Mouse (Mus musculus) monocyte, adult 2 months (primary cell): ENCODE results near the gene Clba1.
"Not testable (repeated sequence)": the region's sequence is repeated elsewhere in the genome, so short reads cannot be mapped to it uniquely, and the experiment has no call there.

Experiments used
- DNase-seq, 2 experiments: peaks; one replicate each; pipeline ENCODE4 v3.0.0; 2022; ENCODE audit warnings: low spot score in 2 of 2, low read depth in 1 of 2

The Clba1 gene

DNA sequence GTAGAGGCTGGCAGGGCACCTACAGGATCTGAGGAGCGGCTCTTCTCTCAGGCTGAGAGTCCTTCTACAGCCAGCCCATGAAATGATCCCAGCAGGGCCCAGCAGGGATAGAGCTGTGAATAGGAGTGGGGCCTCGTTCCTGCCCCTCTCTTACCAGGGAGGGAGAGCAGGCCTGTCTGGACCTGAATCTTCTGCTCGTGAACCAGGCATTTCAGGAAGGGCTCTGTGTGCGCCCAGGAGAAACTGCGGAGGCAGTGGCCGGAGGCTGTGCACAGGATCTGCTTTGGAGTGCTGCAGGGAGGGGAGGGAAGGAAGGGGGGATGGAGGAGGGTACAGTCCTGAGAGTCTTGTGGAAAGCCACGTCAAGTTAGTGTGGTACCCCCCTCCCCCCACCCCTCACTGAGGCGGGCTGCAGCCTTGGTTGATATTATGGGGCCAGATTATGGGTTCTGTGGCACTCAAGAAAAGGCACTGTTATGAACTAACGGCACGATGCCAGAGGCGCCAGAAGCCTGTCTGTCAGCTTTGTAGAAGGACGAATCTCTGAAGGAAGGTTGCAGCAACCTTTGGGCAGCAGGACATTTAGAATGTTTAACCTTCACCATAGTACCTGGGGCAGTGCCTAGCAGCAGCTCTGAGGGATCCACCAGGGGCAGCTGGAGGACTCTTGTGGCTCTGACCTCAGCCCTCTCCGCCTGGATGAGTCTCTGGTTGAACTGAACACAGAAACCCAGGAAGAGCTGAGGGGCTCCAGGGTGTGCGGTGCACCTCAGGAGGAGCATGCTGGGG, 6.1 kb downstream of the Clba1 start:
- no peak for DNase-seq

DNA sequence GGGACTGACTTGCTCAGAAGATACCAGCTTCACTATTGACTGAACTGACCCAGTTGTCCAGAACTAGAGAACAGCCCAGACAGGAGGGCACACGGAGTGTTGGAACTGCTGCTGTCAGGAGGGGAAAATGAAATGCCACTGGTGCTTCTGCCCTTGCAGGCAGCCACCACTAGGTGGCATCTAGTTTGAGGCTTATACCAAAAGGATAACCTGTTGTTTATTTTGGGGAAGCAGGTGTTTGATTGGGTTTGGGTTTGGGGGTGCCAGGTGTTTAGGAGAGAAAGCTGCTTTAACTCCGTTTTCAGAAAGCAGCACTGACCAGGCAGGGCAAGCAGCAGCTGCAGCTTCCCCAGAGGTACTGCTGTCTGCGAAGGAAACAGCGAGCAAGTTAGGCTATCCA, 7.6 kb downstream of the Clba1 start:
- peak in 1 of 2 experiments; percentile 34 for DNase-seq

DNA sequence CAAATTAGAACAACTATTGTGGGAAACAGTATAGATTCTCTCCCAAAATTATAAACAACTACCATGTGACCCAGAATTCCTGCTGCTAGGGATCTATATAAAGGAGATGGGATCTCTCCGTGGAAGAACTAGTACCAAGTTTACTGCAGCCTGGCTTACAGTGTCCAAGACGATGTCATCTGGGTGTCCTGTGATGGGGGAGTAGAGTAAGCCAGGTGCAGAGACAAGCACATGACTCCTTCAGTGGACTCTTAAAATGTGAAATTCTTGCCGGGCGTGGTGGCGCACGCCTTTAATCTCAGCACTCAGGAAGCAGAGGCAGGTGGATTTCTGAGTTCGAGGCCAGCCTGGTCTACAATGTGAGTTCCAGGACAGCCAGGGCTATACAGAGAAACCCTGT, 8.1 kb downstream of the Clba1 start:
- DNase-seq = not testable (repeated sequence)

DNA sequence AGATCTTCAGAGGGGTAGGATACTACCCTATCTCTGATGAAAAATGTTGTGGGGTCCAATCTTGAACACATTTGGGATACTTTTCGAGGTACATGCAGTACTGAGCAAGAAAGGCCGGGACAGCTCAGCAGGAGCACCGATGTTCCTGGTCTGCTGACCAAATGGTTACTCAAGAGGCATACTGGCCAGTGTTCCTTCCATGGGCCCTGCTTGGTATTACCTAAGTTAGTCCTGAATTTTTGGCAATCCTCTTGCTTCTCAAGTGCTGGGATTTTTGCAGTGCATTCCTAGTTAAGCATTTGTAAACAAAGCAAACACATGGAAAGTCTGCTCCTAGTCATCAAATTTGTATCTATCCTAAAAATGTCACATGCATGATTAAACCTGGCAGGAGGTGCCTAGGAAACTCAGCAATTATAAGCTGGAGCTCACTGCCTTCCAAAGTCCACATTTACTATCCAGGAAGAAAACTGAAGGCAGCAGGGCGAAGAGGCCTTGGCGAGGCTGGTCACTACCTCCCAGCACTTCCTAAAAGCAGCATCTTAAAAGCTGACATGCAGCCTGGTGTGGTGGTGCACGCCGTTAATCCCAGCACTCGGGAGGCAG, 10.4 kb downstream of the Clba1 start:
- no peak for DNase-seq

DNA sequence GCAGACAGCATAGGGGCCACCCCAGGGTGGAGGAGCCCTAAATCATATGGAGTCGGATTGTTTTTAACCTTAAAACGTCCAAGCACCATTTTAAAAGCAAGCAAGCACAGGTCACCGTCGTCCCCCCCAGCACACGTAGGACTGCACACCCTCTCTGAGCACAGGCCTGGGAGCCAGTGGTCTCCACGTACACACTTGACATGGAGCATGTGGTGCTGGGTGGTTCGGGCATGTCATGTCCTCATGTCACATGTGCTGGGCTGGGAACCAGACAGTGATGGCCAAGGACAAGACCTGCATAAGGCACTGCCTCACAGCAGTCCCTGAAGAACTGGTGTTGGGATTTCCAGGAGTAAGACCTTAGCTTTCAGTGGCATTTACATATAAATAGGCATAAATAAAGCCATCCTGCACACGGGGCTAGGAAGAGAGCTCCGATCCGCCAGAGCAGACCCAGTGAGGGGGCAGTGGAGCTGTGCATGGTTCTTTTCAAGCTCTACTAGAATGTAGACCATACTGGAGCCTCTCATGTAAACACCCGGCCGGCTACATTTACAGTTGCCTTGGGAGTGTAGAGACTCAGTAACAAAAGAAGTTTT, 11.8 kb downstream of the Clba1 start:
- no peak for DNase-seq

DNA sequence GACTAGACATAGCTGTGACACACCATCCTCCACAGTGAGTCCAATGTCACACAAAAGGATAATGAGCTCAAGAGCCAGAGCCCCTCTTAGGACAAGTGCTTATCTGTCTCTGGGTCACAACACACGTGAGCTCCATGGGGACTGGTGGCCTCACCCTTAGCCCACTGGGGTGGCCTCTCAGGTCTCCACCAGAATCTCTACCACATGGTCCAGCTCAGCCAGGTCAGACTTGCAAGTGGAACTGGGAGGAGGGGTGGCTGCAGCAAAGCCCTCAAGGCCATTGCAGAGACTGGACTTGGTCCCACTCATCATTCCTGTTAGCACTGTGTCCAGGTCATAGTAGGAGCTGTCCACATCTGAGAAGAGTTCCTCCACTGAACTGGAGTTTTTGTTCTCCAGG, 12.5 kb downstream of the Clba1 start:
- no peak for DNase-seq

DNA sequence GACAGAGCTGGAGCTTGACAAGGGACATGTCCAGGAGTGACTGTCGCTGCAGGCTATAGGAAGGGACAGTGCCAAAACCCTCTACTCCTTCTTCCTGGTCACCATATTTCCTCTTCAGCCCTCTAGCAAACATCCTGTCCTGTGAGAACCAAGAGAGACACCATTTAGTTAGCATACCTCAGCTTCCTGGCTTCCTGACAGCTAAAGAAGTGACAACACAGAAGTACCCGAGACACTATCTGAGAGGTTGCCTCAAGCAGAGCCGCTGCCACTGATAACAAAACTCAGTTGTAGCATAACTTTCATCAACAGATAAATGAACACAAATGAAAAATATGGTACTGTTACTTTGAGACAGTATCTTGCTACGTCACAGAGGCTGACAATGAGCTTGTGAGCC, 13.2 kb downstream of the Clba1 start:
- DNase-seq = no peak

DNA sequence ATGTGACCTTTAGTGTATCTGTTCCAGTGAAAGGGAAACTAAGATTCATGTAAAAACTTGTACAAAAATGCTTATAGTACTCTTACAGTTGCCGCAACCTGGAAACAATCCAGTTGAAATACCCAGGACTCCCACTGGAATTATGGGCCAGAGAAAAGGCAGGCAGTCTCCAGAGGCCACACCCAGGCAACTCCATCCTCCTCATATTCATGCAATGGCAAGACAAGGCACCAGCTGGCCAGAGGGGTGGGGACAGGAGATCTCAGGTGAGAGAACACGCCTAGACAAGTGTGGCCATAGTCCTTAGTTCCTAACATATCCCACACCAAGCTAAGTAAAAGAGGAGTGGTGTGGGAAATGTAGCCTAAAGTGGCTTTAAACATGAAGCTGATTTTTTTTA, 13.9 kb downstream of the Clba1 start:
- no peak for DNase-seq

DNA sequence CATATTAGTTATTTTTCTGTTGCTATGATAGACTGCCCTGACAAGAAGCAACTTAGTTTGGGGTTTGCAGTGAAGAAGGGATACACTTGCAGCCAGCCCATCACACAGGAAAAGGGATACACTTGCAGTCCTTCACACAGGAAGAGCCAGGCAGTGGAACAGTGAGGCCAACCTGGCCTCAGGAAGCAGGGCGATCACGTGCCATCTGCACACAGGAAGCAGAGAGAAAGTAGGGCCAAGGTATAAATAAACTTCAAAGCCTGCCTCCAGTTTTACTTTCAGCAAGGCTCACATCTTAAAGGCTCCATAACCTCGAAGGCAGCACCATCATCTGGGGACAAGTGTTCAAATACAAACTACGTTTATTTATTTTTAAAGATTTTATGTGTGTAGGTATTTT, 14.5 kb downstream of the Clba1 start:
- DNase-seq = no peak

DNA sequence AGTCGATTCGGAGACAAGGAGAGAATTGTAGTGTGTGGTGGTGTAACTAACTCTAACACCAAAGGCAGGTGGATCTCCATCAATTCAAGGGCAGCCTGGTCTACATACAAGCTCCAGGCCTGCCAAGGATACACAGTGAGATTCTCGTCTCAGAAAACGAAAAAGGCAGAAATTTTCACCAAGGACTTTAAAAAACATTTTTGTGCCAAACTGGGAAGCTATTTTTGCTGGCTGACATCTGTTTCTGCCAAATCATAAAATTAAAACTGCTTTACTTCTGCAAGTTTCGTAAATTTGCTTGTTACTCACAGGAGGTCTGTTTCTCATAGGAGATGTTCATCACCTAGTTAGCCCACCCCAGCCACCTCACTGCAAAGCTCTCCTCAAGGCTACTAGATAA, 17.2 kb downstream of the Clba1 start:
- no peak for DNase-seq

DNA sequence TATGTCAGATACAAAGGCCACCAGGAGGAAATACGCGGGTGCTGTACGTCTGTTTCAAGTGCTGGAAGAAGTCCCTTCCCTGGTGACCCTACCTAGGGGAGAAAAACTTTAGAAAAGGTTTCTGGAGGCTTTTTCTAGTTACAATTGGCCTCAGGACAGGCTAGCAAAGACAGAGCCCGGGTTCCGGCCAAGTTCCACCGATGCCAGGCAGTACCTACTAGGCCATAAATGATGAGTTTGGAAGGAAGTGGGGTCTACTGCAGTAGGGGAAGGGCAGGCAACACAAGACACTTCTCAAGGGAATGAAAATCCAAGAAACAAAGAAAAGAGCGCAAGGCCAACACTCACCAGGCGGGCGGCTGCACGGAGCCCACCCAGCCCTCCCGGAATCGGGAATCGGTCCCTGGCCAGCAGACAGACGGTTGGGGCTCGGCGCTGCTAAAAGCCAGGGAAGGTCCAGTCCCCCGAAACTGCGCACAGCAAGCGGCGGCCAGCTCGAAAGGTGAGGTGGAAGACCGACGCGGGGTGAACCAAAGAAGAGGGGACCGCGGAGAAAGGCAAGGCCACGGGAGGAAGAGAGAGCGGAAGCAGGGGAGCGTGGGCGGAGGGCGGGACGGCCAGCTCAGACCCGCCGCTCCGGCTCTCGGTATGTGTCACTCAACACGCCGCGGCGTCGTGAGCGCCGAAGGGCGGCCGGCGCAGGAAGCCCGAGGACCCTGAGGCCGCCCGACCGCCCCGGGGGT, 19.9 kb downstream of the Clba1 start:
- DNase-seq = no peak

DNA sequence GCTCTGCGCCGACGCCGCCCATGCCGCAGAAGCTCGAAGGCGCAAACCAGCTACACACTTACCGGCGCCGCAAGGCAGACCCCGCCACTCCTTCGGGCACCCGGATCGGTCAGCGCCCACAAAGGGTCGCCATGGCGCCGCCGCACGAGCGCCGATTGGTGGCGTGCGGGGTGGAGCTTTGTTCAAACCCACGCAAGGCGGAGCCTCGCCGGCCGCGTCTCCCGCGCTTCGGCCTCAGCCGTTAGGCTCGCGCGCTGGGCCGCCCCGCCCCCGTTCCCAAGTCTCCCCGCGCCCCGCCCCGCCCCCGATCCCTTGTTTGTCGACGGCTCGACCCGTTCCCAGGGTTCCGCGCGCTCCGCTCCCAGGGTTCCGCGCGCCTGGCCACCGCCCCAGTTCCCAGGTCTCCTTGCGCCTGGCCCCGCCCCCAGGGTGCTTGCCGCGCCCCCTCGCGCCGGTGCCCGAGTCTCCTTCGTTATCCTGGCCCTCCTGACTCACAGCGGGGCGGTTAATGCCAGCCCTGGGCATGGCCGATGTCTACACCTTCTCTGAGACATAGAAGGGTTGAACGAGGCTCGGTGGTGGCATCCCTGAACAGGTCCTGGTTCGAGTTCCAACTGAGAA, 20.6 kb downstream of the Clba1 start, which contains the start of gene Cdca4:
Gene Cdca4 (minus strand): TSS at position 180 of the 621 bp plus-strand sequence.
- peak; percentile 94 to 95 for DNase-seq

DNA sequence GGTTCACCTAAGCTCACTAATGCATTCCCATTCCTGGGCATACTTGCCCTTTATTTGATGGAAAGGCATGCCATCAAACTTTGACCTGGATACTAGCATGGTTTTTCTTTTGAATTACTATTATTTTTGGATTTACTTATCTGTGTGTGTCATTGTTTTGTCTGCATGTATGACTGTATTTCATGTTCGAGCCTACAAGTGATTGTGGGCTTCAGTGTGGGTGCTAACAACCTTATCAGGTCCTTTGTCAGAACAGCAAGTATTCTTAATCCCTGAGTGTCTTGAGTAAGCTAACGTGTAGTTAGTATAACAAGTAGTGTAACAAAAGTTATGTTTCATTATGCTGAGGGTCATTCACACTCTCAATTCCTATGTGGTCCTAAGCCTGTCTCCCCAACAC, 21.4 kb downstream of the Clba1 start:
- no peak for DNase-seq

DNA sequence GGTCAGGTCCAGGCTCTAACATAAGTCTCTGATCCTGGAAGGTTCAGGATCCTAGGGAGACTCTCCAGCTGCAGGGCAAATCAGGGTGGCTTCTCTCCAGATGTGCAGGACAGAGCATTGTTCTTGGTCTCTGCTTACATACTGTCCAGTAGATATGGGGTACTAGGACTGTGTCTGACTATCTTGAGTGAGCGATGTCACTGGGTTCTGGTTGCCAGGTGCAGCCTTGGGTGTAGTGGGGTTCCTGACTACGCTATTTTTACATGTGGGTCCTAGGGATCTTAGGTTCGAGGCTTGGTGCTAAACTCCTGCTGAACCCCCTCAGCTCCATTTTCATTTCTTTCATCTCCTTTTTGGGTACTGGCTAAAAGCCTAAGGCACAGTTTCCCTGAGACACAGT, 21.8 kb downstream of the Clba1 start:
- no peak for DNase-seq

DNA sequence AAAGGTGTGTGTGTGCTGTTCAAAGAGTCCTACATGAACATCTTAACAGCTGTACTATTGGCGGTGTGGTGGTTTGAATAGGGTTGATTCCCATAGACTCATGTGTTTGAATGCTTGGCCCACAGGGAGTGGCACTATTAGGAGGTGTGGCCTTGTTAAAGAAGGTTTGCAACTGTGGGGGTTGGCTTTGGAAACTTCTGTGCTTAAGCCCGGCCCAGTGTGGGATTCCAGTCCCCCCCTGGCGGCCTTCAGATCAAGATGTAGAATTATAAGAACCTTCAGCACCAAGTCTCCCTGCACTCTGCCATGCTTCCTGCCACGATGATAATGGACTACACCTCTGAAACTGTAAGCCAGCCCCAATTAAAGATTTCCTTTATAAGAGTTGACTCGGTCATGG, 23.7 kb downstream of the Clba1 start:
- DNase-seq = no peak

DNA sequence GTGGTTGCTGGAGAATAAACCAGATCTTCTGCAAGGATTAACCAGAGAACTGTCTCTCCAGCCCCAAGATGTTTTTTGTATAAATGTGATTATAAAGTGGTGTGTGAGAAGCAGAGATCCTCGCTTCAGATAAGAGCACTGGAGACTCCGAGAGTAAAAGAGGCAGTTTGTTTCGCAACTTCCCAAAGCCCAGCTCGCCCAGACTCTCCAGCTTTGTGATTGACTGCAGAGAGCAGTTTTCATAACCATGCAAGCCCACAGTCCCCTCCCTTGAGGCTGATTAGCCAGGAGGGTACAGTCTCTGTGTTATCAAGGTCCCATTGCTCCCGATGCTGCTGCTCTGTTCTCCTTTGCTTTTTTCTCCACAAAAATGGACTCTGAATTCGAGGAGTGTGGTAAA, 24.8 kb downstream of the Clba1 start:
- no peak for DNase-seq

DNA sequence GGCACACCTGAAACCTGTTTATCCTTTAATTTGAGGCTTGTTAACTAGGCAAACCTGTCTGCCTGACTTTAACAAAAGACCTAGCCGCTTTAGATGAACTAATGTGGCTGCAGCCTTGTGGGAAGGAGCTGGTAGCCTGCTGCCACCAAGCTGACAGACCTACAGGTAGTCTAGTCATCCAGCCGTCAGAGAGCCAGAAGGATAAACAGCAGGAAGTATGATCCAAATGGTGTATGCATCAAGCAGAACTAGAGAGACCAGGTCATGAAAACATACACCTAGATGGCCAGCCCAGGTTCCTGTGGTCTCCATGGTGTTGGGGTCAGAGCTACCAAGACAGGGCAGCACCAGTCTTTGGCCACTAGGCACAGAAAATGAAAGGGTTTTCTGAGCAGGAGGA, 26.3 kb downstream of the Clba1 start:
- no peak for DNase-seq

DNA sequence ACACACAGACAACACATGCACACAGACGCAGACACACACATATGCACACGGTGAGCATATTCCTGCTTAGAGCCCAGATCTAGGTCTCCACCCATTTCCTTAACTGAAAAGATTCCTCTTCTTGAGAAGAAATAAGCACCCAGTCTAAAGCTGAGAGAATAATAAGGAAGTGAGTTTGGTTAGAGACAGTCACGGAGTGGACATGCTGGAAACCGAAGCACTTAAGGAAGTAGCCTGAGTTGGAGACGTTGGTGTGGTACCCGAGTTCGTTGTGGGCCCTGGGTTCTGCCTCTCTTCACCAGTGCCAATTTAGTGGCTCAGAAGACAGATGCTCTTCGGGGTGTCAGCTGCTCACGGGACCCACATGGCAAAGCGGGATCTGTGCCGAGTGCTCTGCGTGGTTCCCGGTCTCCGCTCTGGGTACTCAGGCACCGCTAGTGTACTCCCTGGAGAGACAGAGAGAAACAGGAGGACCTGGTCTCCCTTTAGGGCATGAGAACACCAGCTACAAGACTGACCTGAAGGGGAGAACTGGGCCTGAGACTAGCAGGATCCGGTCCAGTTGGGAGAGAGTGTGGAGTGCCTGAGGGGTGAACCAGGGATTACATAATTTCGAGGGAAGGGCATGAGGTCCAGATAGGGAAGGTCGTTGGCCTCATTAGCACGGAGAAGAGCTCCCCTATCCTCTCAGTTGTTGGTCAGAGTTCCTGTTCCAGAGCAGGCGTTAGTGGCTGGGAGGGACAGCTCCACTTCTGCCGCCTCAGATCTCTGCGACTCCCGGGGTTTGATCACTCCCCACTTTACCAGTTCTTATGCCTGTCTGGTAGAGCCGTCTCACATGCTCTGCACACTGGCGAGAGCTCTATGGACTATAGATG, 31.7 kb downstream of the Clba1 start:
- DNase-seq = peak in 1 of 2 experiments; percentile 26

DNA sequence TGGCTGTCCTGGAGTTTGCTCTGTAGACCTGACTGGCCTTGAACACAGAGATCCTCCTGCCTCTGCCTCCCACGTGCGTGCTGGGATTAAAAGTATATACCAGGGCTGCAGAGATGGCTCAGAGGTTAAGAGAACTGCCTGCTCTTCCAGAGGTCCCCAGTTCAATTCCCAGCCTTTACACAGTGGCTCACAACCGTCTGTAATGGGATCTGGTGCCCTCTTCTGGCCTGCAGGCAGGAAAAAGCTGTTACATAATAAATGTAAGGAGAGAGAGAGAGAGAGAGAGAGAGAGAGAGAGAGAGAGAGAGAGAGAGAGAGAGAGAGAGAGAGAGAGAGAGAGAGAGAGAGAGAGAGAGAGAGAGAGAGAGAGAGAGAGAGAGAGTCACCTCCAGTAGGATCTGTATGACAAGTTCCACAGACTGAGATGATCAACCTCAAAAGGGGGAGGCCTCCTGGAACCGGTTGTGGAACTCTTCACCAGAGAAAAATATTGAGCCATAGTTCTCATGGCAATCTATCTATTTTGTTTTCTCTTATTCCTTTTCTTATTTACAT, 32.7 kb downstream of the Clba1 start:
- DNase-seq = not testable (repeated sequence)

DNA sequence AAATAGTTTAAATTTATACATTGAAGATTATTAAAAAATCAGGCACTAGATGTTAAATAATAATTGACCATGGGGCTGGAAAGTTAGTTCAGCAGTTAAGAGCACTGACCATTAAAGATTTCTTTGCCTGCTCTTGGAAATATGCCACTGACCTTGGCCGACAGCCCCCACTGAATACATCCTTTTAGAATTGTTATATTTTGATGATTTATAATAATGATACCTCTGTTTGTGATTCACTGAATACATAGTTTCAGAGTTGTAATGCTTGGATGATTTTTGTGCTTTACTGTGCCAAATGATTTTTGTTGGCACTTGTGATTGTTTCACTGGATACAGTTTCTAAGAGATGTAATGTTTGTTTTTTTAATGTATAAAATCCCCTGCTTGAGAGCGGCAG, 33.4 kb downstream of the Clba1 start:
- not testable (repeated sequence) for DNase-seq
